25 mouse cellular contexts compared by ENCODE assay signal in genomic region chr9:22405414-22405813, GRCm38 (mm10). TPM values are rescaled to one million over a fixed set of nuclear protein-coding genes. Genes with fewer than 3 reads are reported as not detected.
"Had no signal": no experiment of that assay in that cellular context is flagged by ENCODE, and none has a peak within 500 bp of the region (broad histone marks: within the 10 kb centered on the region; RNA-seq: fewer than 3 reads in every experiment).

No protein-coding gene starts in this region.

- H3K9ac ChIP-seq: intestine, embryonic 15.5 days; limb, embryonic 13.5 days; liver, embryonic 12.5 days; liver, embryonic 15.5 days; midbrain, embryonic 12.5 days; midbrain, embryonic 15.5 days; neural tube, embryonic 12.5 days; neural tube, embryonic 15.5 days had no signal

- H3K4me1 ChIP-seq: intestine, embryonic 15.5 days; limb, embryonic 10.5 days; limb, embryonic 13.5 days; liver, embryonic 12.5 days; liver, embryonic 15.5 days; midbrain, embryonic 12.5 days; midbrain, embryonic 15.5 days; neural tube, embryonic 12.5 days; neural tube, embryonic 15.5 days had no signal

- ATAC-seq: intestine, embryonic 15.5 days; liver, embryonic 12.5 days; midbrain, embryonic 15.5 days had no signal

- H3K4me2 ChIP-seq: intestine, embryonic 15.5 days; limb, embryonic 13.5 days; liver, embryonic 12.5 days; liver, embryonic 15.5 days; midbrain, embryonic 12.5 days; midbrain, embryonic 15.5 days; neural tube, embryonic 12.5 days; neural tube, embryonic 15.5 days had no signal

- H3K9me3 ChIP-seq: intestine, embryonic 15.5 days; limb, embryonic 10.5 days; limb, embryonic 13.5 days; liver, embryonic 12.5 days; liver, embryonic 15.5 days; midbrain, embryonic 12.5 days; midbrain, embryonic 15.5 days; neural tube, embryonic 12.5 days; neural tube, embryonic 15.5 days had no signal

- DNase-seq: kidney, adult 11 months; kidney, adult 9 months; kidney, postnatal 25 days; layer of hippocampus, adult 9-11 months; liver; right cerebral cortex, adult 18-20 months; right cerebral cortex, postnatal 14 days; right cerebral cortex, postnatal 4 days; thymus, adult 2 months; thymus, postnatal 14 days had no signal

- H3K4me3 ChIP-seq: intestine, embryonic 15.5 days; layer of hippocampus, adult 2 months; limb, embryonic 10.5 days; limb, embryonic 13.5 days; liver, embryonic 12.5 days; liver, embryonic 15.5 days; midbrain, embryonic 12.5 days; midbrain, embryonic 15.5 days; neural tube, embryonic 12.5 days; neural tube, embryonic 15.5 days had no signal

- H3K27ac ChIP-seq: intestine, embryonic 15.5 days; kidney, postnatal 0 days; layer of hippocampus, adult 2 months; limb, embryonic 10.5 days; limb, embryonic 13.5 days; liver, embryonic 12.5 days; liver, embryonic 15.5 days; macrophage; midbrain, embryonic 12.5 days; midbrain, embryonic 15.5 days; neural tube, embryonic 12.5 days; neural tube, embryonic 15.5 days had no signal

- H3K27me3 ChIP-seq: intestine, embryonic 15.5 days; limb, embryonic 13.5 days; liver, embryonic 12.5 days; liver, embryonic 15.5 days; midbrain, embryonic 12.5 days; midbrain, embryonic 15.5 days; neural tube, embryonic 12.5 days; neural tube, embryonic 15.5 days had no signal

- H3K36me3 ChIP-seq: intestine, embryonic 15.5 days; limb, embryonic 10.5 days; limb, embryonic 13.5 days; liver, embryonic 12.5 days; liver, embryonic 15.5 days; midbrain, embryonic 12.5 days; midbrain, embryonic 15.5 days; neural tube, embryonic 12.5 days; neural tube, embryonic 15.5 days had no signal

RNA-seq across cellular contexts. Expression of gene Gm17545, which starts 48.7 kb away (rescaled TPM):
- polyA plus RNA-seq: intestine, embryonic 15.5 days; kidney, postnatal 0 days; large intestine, adult 2 months; limb, embryonic 10.5 days; limb, embryonic 13.5 days; liver, embryonic 12.5 days; liver, embryonic 15.5 days; macrophage; midbrain, embryonic 12.5 days; midbrain, embryonic 15.5 days; neural tube, embryonic 12.5 days; neural tube, embryonic 15.5 days; stomach, embryonic 14.5 days; thymus, adult 2 months; urinary bladder, adult 2 months had no signal
